Mouse (Mus musculus): ENCODE measurements around the gene Eqtn.

DNA sequence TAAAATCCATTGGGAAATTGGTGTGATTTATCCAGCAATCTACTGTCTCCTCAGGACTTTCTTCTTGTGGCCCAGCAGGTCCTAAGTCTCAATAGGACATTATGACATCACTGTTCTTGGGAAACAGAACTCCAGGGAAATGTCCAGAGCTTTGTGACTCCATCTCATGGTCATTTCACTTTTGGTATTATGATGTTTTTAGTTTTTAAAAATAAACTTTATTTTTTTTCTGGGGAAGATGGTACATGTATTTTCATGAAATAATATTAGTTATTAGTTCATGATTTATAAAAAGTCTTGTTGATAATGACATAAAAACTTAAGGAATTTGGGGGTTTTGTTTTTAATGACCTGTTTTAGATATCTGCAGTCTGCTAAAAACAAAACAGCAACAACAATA is at the start of gene Eqtn:
- no peak for TF ChIP-seq CTCF (IDR thresholded peaks at IDR 0.05; ENCODE audit: borderline replicate concordance, insufficient read depth, low read depth, low read length)
- no peak for TF ChIP-seq POLR2A (IDR thresholded peaks at IDR 0.05; ENCODE audit: borderline replicate concordance, insufficient read depth, low read length)

Data from cerebellum, adult 2 months (tissue).